Mouse (Mus musculus) MEL (cell line): ENCODE data around the gene Gnai2. TPM values are rescaled to one million over a fixed set of nuclear protein-coding genes. Genes with fewer than 3 reads are reported as not detected.

Experiments
- DNase-seq: peaks from one replicate; pipeline ENCODE4 v3.0.0; 2011; ENCODE audit warnings: low read depth, low spot score
- H3K27ac ChIP-seq: 2 replicates; pipeline ENCODE4 v1.5.1; 2012; ENCODE audit warnings: low read depth, mild to moderate bottlenecking, control low read depth, low read length, moderate library complexity; ENCODE audit not compliant: control insufficient read depth
- H3K27me3 ChIP-seq, 2 experiments: fragments of 150-350 bp in 1 of 2; sonication (generic) in 1 of 2; 2 replicates each; pipeline ENCODE4 v1.6.1; 2012; ENCODE audit warnings: low read length in 2 of 2, mild to moderate bottlenecking in 2 of 2, improper control_type of control experiment in 1 of 2, moderate library complexity in 1 of 2; ENCODE audit not compliant: insufficient read depth in 2 of 2, control insufficient read depth in 1 of 2
- H3K36me3 ChIP-seq, 2 experiments: 2 replicates each; pipeline ENCODE4 v1.6.1; 2012 to 2014; ENCODE audit warnings: low read length in 2 of 2, improper control_type of control experiment in 1 of 2, inconsistent platforms in 1 of 2, mild to moderate bottlenecking in 1 of 2; ENCODE audit not compliant: insufficient read depth in 2 of 2, control insufficient read depth in 1 of 2
- H3K4me1 ChIP-seq, 2 experiments: fragments of 150-350 bp in 1 of 2; sonication (generic) in 1 of 2; 2 replicates each; pipeline ENCODE4 v1.6.1; 2012; ENCODE audit warnings: low read length in 2 of 2, improper control_type of control experiment in 1 of 2, mild to moderate bottlenecking in 1 of 2; ENCODE audit not compliant: insufficient read depth in 2 of 2, control insufficient read depth in 1 of 2
- H3K4me3 ChIP-seq, 2 experiments: fragments of 150-350 bp in 1 of 2; sonication (generic) in 1 of 2; 2 replicates each; pipeline ENCODE4 v1.5.1; 2012; ENCODE audit warnings: low read depth in 2 of 2, low read length in 2 of 2, mild to moderate bottlenecking in 2 of 2, moderate library complexity in 2 of 2, control low read depth in 1 of 2, improper control_type of control experiment in 1 of 2; ENCODE audit not compliant: control insufficient read depth in 1 of 2, insufficient read depth in 1 of 2
- H3K79me2 ChIP-seq: 2 replicates; pipeline ENCODE4 v1.6.1; 2012; ENCODE audit warnings: mild to moderate bottlenecking, low read length, moderate library complexity; ENCODE audit not compliant: control insufficient read depth, poor library complexity, insufficient read depth
- H3K9ac ChIP-seq: 2 replicates; pipeline ENCODE4 v1.6.1; 2012; ENCODE audit warnings: low read depth, mild to moderate bottlenecking, control low read depth, low read length, moderate library complexity; ENCODE audit not compliant: control insufficient read depth, poor library complexity, severe bottlenecking
- H3K9me3 ChIP-seq: fragments of 150-350 bp; sonication (generic); replicated peaks from 2 replicates; pipeline ENCODE4 v1.6.1; 2012; ENCODE audit warnings: mild to moderate bottlenecking, low read length, improper control_type of control experiment, moderate library complexity; ENCODE audit not compliant: insufficient read depth
- BHLHE40 ChIP-seq: IDR thresholded peaks from 2 replicates; pipeline ENCODE4 v1.6.1; 2012; ENCODE audit warnings: low read depth, mild to moderate bottlenecking, inconsistent platforms, low read length, improper control_type of control experiment, borderline replicate concordance
- CHD1 ChIP-seq: IDR thresholded peaks from 2 replicates; pipeline ENCODE4 v1.6.1; 2012; ENCODE audit warnings: low read depth, mild to moderate bottlenecking, inconsistent platforms, low read length, improper control_type of control experiment
- CHD2 ChIP-seq: IDR thresholded peaks from 2 replicates; pipeline ENCODE4 v1.6.1; 2011; ENCODE audit warnings: low read length, improper control_type of control experiment
- E2F4 ChIP-seq: IDR thresholded peaks from 2 replicates; pipeline ENCODE4 v1.6.1; 2011; ENCODE audit warnings: low read depth, low read length, improper control_type of control experiment, borderline replicate concordance
- EP300 ChIP-seq, 2 experiments: IDR thresholded peaks; 2 replicates each; pipeline ENCODE4 v1.6.1; 2011; ENCODE audit warnings: improper control_type of control experiment in 2 of 2, low read length in 2 of 2, low read depth in 1 of 2, mild to moderate bottlenecking in 1 of 2
- GABPA ChIP-seq: IDR thresholded peaks from 2 replicates; pipeline ENCODE4 v1.6.1; 2012; ENCODE audit warnings: low read depth, mild to moderate bottlenecking, inconsistent platforms, low read length, improper control_type of control experiment, moderate library complexity
- GATA1 ChIP-seq: IDR thresholded peaks from 2 replicates; pipeline ENCODE4 v1.6.1; 2011; ENCODE audit warnings: low read depth, low read length, improper control_type of control experiment
- MEF2A ChIP-seq: IDR thresholded peaks from 2 replicates; pipeline ENCODE4 v1.6.1; 2014; ENCODE audit warnings: low read depth, mild to moderate bottlenecking, inconsistent platforms, low read length, improper control_type of control experiment; ENCODE audit not compliant: poor library complexity, insufficient replicate concordance, severe bottlenecking; ENCODE audit errors: extremely low read depth
- MXI1 ChIP-seq: IDR thresholded peaks from 2 replicates; pipeline ENCODE4 v1.6.1; 2011; ENCODE audit warnings: mild to moderate bottlenecking, low read depth, low read length, improper control_type of control experiment
- MYB ChIP-seq: IDR thresholded peaks from 2 replicates; pipeline ENCODE4 v1.6.1; 2011; ENCODE audit warnings: mild to moderate bottlenecking, low read depth, low read length, improper control_type of control experiment
- NELFE ChIP-seq: IDR thresholded peaks from 2 replicates; pipeline ENCODE4 v1.6.1; 2011; ENCODE audit warnings: low read depth, low read length, improper control_type of control experiment
- NRF1 ChIP-seq: IDR thresholded peaks from 2 replicates; pipeline ENCODE4 v1.6.1; 2014; ENCODE audit warnings: low read depth, mild to moderate bottlenecking, inconsistent platforms, low read length, improper control_type of control experiment, moderate library complexity; ENCODE audit not compliant: poor library complexity, insufficient read depth, severe bottlenecking
- POLR2A ChIP-seq, 2 experiments: IDR thresholded peaks; 2 replicates each; pipeline ENCODE4 v1.6.1; 2011 to 2012; ENCODE audit warnings: low read length in 2 of 2, mild to moderate bottlenecking in 2 of 2, control low read depth in 1 of 2, improper control_type of control experiment in 1 of 2, low read depth in 1 of 2, moderate library complexity in 1 of 2; ENCODE audit not compliant: control insufficient read depth in 1 of 2, insufficient read depth in 1 of 2, poor library complexity in 1 of 2
- POLR2AphosphoS5 ChIP-seq: IDR thresholded peaks from 2 replicates; pipeline ENCODE4 v1.6.1; 2012; ENCODE audit warnings: low read depth, borderline replicate concordance, mild to moderate bottlenecking, inconsistent platforms, low read length, moderate library complexity, mixed read lengths
- RCOR1 ChIP-seq: IDR thresholded peaks from 2 replicates; pipeline ENCODE4 v1.6.1; 2012; ENCODE audit warnings: low read depth, mild to moderate bottlenecking, inconsistent platforms, low read length, improper control_type of control experiment
- SIN3A ChIP-seq: IDR thresholded peaks from 2 replicates; pipeline ENCODE4 v1.6.1; 2012; ENCODE audit warnings: low read length, improper control_type of control experiment, inconsistent platforms
- SMC3 ChIP-seq: IDR thresholded peaks from 2 replicates; pipeline ENCODE4 v1.6.1; 2011; ENCODE audit warnings: low read depth, low read length, improper control_type of control experiment
- TAL1 ChIP-seq: IDR thresholded peaks from 2 replicates; pipeline ENCODE4 v1.6.1; 2012; ENCODE audit warnings: mild to moderate bottlenecking, inconsistent platforms, low read length, moderate library complexity, mixed read lengths
- TBP ChIP-seq: IDR thresholded peaks from 2 replicates; pipeline ENCODE4 v1.8.0; 2011; ENCODE audit warnings: low read depth, low read length, improper control_type of control experiment
- USF1 ChIP-seq: IDR thresholded peaks from 2 replicates; pipeline ENCODE4 v1.6.1; 2014; ENCODE audit warnings: low read depth, mild to moderate bottlenecking, inconsistent platforms, low read length, improper control_type of control experiment, moderate library complexity
- ZC3H11A ChIP-seq: IDR thresholded peaks from 2 replicates; pipeline ENCODE4 v1.6.1; 2012; ENCODE audit warnings: low read depth, mild to moderate bottlenecking, inconsistent platforms, low read length, improper control_type of control experiment
- ZKSCAN1 ChIP-seq: IDR thresholded peaks from 2 replicates; pipeline ENCODE4 v1.6.1; 2012; ENCODE audit warnings: low read depth, mild to moderate bottlenecking, inconsistent platforms, low read length, improper control_type of control experiment, moderate library complexity
- ZMIZ1 ChIP-seq: IDR thresholded peaks from 2 replicates; pipeline ENCODE4 v1.6.1; 2012; ENCODE audit warnings: low read depth, mild to moderate bottlenecking, inconsistent platforms, low read length, improper control_type of control experiment, moderate library complexity
- ZNF384 ChIP-seq: IDR thresholded peaks from 2 replicates; pipeline ENCODE4 v1.6.1; 2012; ENCODE audit warnings: low read depth, mild to moderate bottlenecking, inconsistent platforms, low read length, improper control_type of control experiment
- polyA plus RNA-seq, 2 experiments: library from polyadenylated mRNA; stranded (reverse) in 1 of 2; unstranded in 1 of 2; fragments of >175 nt in 1 of 2; fragments of >200 nt in 1 of 2; gene quantifications; 2 replicates each; pipeline versions ENCODE4 v1.2.1 to v1.2.4; 2012; ENCODE audit warnings: low replicate concordance in 2 of 2, low read depth in 1 of 2; ENCODE audit not compliant: insufficient read length in 2 of 2, insufficient read depth in 1 of 2, missing spikeins in 1 of 2
- total RNA-seq: library from RNA; depleted of rRNA; stranded (reverse); fragments of 300-350 nt; gene quantifications from 2 replicates; pipeline ENCODE4 v1.2.3, GENCODE M21; 2012

Gene Gnai2
- total and polyA plus RNA-seq, 3 experiments, result 129 to 335 (median 137) TPM

- no peak overlapping the region for H3K4me3 ChIP-seq
- DNase-seq, result no peak
- TF ChIP-seq CHD1 (no peak), SMC3 (no peak), ZC3H11A (no peak), TBP (no peak), MEF2A (no peak), MYB (no peak), POLR2AphosphoS5 (no peak), ZNF384 (no peak), SIN3A (no peak), GABPA (no peak), USF1 (no peak), NRF1 (no peak), NELFE (no peak), E2F4 (no peak), POLR2A (IDR thresholded peaks at IDR 0.05; ENCODE audit: control insufficient read depth in 1 of 2, insufficient read depth in 1 of 2, low read depth in 1 of 2, low read length in 2 of 2, poor library complexity in 1 of 2) (no peak), GATA1 (no peak), CHD2 (no peak)
- no peak overlapping the region for H3K9ac ChIP-seq
- H3K4me1 ChIP-seq, result peaks cover 0 to 3% of the 10 kb centered on the region in 2 experiments; a peak in 1 of 4 replicates
- H3K79me2 ChIP-seq, result no peaks in the 10 kb centered on the region
- H3K27me3 ChIP-seq, result peaks cover 3 to 4% of the 10 kb centered on the region in 2 experiments; a peak in 3 of 4 replicates
- no peak overlapping the region for H3K27ac ChIP-seq
- no peaks in the 10 kb centered on the region for H3K36me3 ChIP-seq
- H3K9me3 ChIP-seq, result no peaks in the 10 kb centered on the region
These were observed 15.1 kb upstream of the Gnai2 start for GRCm38 (mm10) chr9:107650225-107650624.

GRCm38 (mm10) chr9:107648767-107649166 is 13.6 kb upstream of the Gnai2 start:
- H3K9ac ChIP-seq, result no peak overlapping the region
- H3K4me3 ChIP-seq, result no peak overlapping the region
- no peak for DNase-seq
- H3K4me1 ChIP-seq, result peaks cover 0 to 8% of the 10 kb centered on the region in 2 experiments; a peak in 2 of 4 replicates
- TF ChIP-seq ZMIZ1 (no peak), E2F4 (no peak), EP300 (IDR thresholded peaks at IDR 0.05; ENCODE audit: low read depth in 1 of 2, low read length in 2 of 2) (no peak), BHLHE40 (no peak), CHD2 (no peak), MXI1 (no peak), GABPA (no peak), ZKSCAN1 (no peak), RCOR1 (no peak), TAL1 (no peak), POLR2AphosphoS5 (no peak), POLR2A (IDR thresholded peaks at IDR 0.05; ENCODE audit: control insufficient read depth in 1 of 2, insufficient read depth in 1 of 2, low read depth in 1 of 2, low read length in 2 of 2, poor library complexity in 1 of 2) (no peak), TBP (no peak)
- TF ChIP-seq, all 39 proteins: peak for 0
- Histone ChIP-seq H3K9me3 (no peaks in the 10 kb centered on the region), H3K79me2 (no peaks in the 10 kb centered on the region; the same call in 1 of the 2 replicates), H3K27me3 (peaks cover 1 to 4% of the 10 kb centered on the region in 2 experiments; a peak in 3 of 4 replicates), H3K27ac (no peak overlapping the region), H3K36me3 (peaks cover 0 to 2% of the 10 kb centered on the region in 2 experiments; a peak in 2 of 4 replicates)
